Mouse (Mus musculus): ENCODE measurements at regions not wholly inside any gene's neighbourhood (a gene's known extent, or its start where the extent isn't known, plus 50 kb on each side); places are given as distances from the start of the nearest gene placed in this dataset.

- TF ChIP-seq POLR2A (IDR thresholded peaks at IDR 0.05; ENCODE audit: insufficient read length, low read depth) = no peak
- no peak for TF ChIP-seq TCF12 (IDR thresholded peaks at IDR 0.05; ENCODE audit: insufficient read depth, poor library complexity, severe bottlenecking)
- TF ChIP-seq MAX (IDR thresholded peaks at IDR 0.05; ENCODE audit: low read depth) = no peak
- no peak for TF ChIP-seq TCF3 (IDR thresholded peaks at IDR 0.05; ENCODE audit: insufficient read length, low read depth)
- no peak for TF ChIP-seq POLR2AphosphoS2 (IDR thresholded peaks at IDR 0.05; ENCODE audit: insufficient read length, low read depth)
- TF ChIP-seq USF1 (IDR thresholded peaks at IDR 0.05; ENCODE audit: low read depth) = no peak
- TF ChIP-seq CEBPB (IDR thresholded peaks at IDR 0.05; ENCODE audit: insufficient read depth, poor library complexity, severe bottlenecking) = no peak
- no peak for TF ChIP-seq E2F4 (IDR thresholded peaks at IDR 0.05; ENCODE audit: insufficient read depth)
- TF ChIP-seq SRF (IDR thresholded peaks at IDR 0.05; ENCODE audit: control insufficient read depth, insufficient read length, low read depth) = no peak
These were observed 170.8 kb upstream of the A530016L24Rik start for GRCm38 (mm10) chr12:112318461-112318860.

Measured in myocyte (in vitro differentiated cells).